Mouse (Mus musculus) E14TG2a.4 (cell line): ENCODE results near the gene Apoc2.

Experiments
- CTCF ChIP-seq: conservative IDR thresholded peaks from 2 replicates; pipeline ENCODE4 v1.5.1; 2014; ENCODE audit warnings: low read length
- NANOG ChIP-seq: IDR thresholded peaks from 2 replicates; pipeline ENCODE4 v1.6.1; 2014; ENCODE audit warnings: borderline replicate concordance, low read length, mixed read lengths
- POU5F1 ChIP-seq: IDR thresholded peaks from 2 replicates; pipeline ENCODE4 v1.6.1; 2014; ENCODE audit warnings: low read length, borderline replicate concordance

- TF ChIP-seq CTCF: no peak
- TF ChIP-seq POU5F1: no peak
- TF ChIP-seq NANOG: no peak
Measured at GRCm38 (mm10) chr7:19722754-19723195, 45.0 kb upstream of the Apoc2 start.
